Mouse (Mus musculus) mouse embryonic stem cell (cell line): ENCODE data around the gene Fzd7.

Source experiments
- in situ Hi-C, 2 experiments: fragments of 300-500 bp; cut with MboI; formaldehyde crosslinking; loops; 1 replicate in 1 of 2; 3 replicates in 1 of 2; pipeline ENCODE4 v1.14.3; 2019 to 2020; ENCODE audit warnings: low sequenced_read_pairs in 2 of 2, low pct_unique_long_range_greater_than_20kb in 1 of 2, mixed read lengths in 1 of 2; ENCODE audit not compliant: unreplicated experiment in 1 of 2

Fzd7 gene

DNA sequence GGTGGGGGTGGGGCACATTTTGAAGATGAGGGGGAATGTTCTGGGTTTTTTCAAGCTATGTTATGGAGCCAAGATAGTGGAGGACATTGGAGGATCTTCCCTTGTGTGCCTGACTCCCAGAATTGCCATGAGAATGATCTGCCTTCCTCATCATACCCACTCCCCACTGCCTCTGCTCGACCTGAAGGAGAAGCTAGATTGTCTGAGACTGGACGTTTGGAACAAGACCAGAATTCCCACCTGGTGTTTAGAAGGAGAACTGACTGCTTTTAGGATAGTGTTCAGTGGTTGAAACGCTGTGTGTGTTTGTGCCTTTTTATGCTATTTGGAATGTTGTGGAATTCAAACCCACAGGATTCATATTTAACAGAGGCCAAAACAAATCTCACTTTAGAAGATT lies 42.5 kb downstream of the Fzd7 start:
- in situ Hi-C loops, result no loop called here

DNA sequence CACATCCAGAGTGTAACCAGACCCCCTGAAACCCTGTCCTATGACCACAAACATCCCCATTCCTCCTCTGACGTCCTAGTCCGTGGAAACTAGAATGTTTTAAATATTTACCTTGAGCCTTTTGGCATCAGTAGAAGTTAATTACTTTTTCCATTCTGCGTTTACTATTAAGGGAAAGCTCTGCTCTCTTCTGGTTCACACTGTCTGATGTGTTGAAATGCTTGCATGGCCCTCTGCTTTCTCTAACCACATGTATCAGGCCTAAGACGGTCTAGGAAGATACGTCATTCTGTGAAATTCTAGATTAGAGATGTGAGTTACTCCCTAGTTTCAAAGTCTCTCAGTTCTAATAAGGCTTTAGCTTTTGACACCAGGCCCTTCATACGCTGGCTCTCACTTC lies 45.0 kb downstream of the Fzd7 start:
- in situ Hi-C loops, result no loop called here

DNA sequence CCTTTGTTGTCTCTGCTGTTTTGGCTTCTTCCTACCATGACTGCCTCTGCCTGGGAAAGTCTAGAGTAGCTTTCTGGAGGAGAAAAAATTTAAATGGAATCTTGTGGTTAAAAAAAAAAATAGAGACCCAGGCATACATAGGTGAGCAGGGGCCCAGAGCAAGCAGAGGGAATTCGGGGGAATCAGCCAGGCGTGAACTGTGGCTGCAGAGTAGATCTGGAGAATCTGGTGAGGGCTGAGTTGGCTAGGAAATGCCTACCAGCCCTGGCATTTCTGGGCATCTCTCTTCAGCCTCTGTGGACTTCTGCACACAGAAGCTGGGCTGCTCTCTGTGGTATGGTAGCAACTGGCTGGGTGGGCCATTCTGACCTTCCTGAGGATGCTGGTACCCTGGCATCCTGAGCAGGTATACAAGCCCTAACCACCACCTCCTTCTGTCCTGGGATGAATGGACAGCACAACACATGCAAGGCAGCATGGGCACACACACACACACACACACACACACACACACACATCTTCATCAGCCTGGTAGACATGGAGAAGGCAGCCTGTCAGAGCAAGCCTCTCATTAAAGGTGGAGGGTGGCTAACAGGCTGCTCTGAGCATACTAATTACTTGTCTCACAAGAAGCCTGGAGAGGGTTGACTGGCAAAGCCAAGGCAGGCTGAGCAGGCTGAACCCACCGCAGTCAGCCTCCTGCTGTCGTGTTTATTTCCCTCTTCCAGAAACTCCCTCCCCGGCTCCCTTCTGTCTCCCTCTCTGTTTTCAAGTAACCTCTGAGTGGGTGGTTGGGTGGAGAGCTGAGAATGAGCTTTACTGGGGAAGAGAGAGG lies 53.0 kb downstream of the Fzd7 start:
- in situ Hi-C loops, result no loop called here
